Mouse (Mus musculus) MEL (cell line): ENCODE measurements around the gene Cyth3. TPM values are rescaled to one million over a fixed set of nuclear protein-coding genes. Genes with fewer than 3 reads are reported as not detected.

ENCODE experiments used
- DNase-seq: peaks from one replicate; pipeline ENCODE4 v3.0.0; 2011; ENCODE audit warnings: low read depth, low spot score
- H3K27ac ChIP-seq: 2 replicates; pipeline ENCODE4 v1.5.1; 2012; ENCODE audit warnings: low read depth, mild to moderate bottlenecking, control low read depth, low read length, moderate library complexity; ENCODE audit not compliant: control insufficient read depth
- H3K27me3 ChIP-seq, 2 experiments: fragments of 150-350 bp in 1 of 2; sonication (generic) in 1 of 2; 2 replicates each; pipeline ENCODE4 v1.6.1; 2012; ENCODE audit warnings: low read length in 2 of 2, mild to moderate bottlenecking in 2 of 2, improper control_type of control experiment in 1 of 2, moderate library complexity in 1 of 2; ENCODE audit not compliant: insufficient read depth in 2 of 2, control insufficient read depth in 1 of 2
- H3K36me3 ChIP-seq, 2 experiments: 2 replicates each; pipeline ENCODE4 v1.6.1; 2012 to 2014; ENCODE audit warnings: low read length in 2 of 2, improper control_type of control experiment in 1 of 2, inconsistent platforms in 1 of 2, mild to moderate bottlenecking in 1 of 2; ENCODE audit not compliant: insufficient read depth in 2 of 2, control insufficient read depth in 1 of 2
- H3K4me1 ChIP-seq, 2 experiments: fragments of 150-350 bp in 1 of 2; sonication (generic) in 1 of 2; 2 replicates each; pipeline ENCODE4 v1.6.1; 2012; ENCODE audit warnings: low read length in 2 of 2, improper control_type of control experiment in 1 of 2, mild to moderate bottlenecking in 1 of 2; ENCODE audit not compliant: insufficient read depth in 2 of 2, control insufficient read depth in 1 of 2
- H3K4me3 ChIP-seq, 2 experiments: fragments of 150-350 bp in 1 of 2; sonication (generic) in 1 of 2; 2 replicates each; pipeline ENCODE4 v1.5.1; 2012; ENCODE audit warnings: low read depth in 2 of 2, low read length in 2 of 2, mild to moderate bottlenecking in 2 of 2, moderate library complexity in 2 of 2, control low read depth in 1 of 2, improper control_type of control experiment in 1 of 2; ENCODE audit not compliant: control insufficient read depth in 1 of 2, insufficient read depth in 1 of 2
- H3K79me2 ChIP-seq: 2 replicates; pipeline ENCODE4 v1.6.1; 2012; ENCODE audit warnings: mild to moderate bottlenecking, low read length, moderate library complexity; ENCODE audit not compliant: control insufficient read depth, poor library complexity, insufficient read depth
- H3K9ac ChIP-seq: 2 replicates; pipeline ENCODE4 v1.6.1; 2012; ENCODE audit warnings: low read depth, mild to moderate bottlenecking, control low read depth, low read length, moderate library complexity; ENCODE audit not compliant: control insufficient read depth, poor library complexity, severe bottlenecking
- H3K9me3 ChIP-seq: fragments of 150-350 bp; sonication (generic); replicated peaks from 2 replicates; pipeline ENCODE4 v1.6.1; 2012; ENCODE audit warnings: mild to moderate bottlenecking, low read length, improper control_type of control experiment, moderate library complexity; ENCODE audit not compliant: insufficient read depth
- CTCF ChIP-seq, 3 experiments: IDR thresholded peaks in 2 of 3; conservative IDR thresholded peaks in 1 of 3; 2 replicates each; pipeline ENCODE4 v1.5.1; 2011 to 2012; ENCODE audit warnings: low read length in 3 of 3, low read depth in 2 of 3, mild to moderate bottlenecking in 2 of 3, improper control_type of control experiment in 1 of 3, inconsistent platforms in 1 of 3, mixed read lengths in 1 of 3, moderate library complexity in 1 of 3; ENCODE audit not compliant: control insufficient read depth in 1 of 3, insufficient read depth in 1 of 3, poor library complexity in 1 of 3, severe bottlenecking in 1 of 3
- ELF1 ChIP-seq: IDR thresholded peaks from 2 replicates; pipeline ENCODE4 v1.6.1; 2014; ENCODE audit warnings: low read depth, mild to moderate bottlenecking, inconsistent platforms, low read length, improper control_type of control experiment, moderate library complexity
- EP300 ChIP-seq, 2 experiments: IDR thresholded peaks; 2 replicates each; pipeline ENCODE4 v1.6.1; 2011; ENCODE audit warnings: improper control_type of control experiment in 2 of 2, low read length in 2 of 2, low read depth in 1 of 2, mild to moderate bottlenecking in 1 of 2
- ETS1 ChIP-seq: IDR thresholded peaks from 2 replicates; pipeline ENCODE4 v1.6.1; 2012; ENCODE audit warnings: low read depth, mild to moderate bottlenecking, inconsistent platforms, low read length, improper control_type of control experiment, moderate library complexity
- GATA1 ChIP-seq: IDR thresholded peaks from 2 replicates; pipeline ENCODE4 v1.6.1; 2011; ENCODE audit warnings: low read depth, low read length, improper control_type of control experiment
- JUND ChIP-seq: IDR thresholded peaks from 2 replicates; pipeline ENCODE4 v1.6.1; 2011; ENCODE audit warnings: low read depth, mild to moderate bottlenecking, improper control_type of control experiment, low read length
- MXI1 ChIP-seq: IDR thresholded peaks from 2 replicates; pipeline ENCODE4 v1.6.1; 2011; ENCODE audit warnings: mild to moderate bottlenecking, low read depth, low read length, improper control_type of control experiment
- NRF1 ChIP-seq: IDR thresholded peaks from 2 replicates; pipeline ENCODE4 v1.6.1; 2014; ENCODE audit warnings: low read depth, mild to moderate bottlenecking, inconsistent platforms, low read length, improper control_type of control experiment, moderate library complexity; ENCODE audit not compliant: poor library complexity, insufficient read depth, severe bottlenecking
- POLR2A ChIP-seq, 2 experiments: IDR thresholded peaks; 2 replicates each; pipeline ENCODE4 v1.6.1; 2011 to 2012; ENCODE audit warnings: low read length in 2 of 2, mild to moderate bottlenecking in 2 of 2, control low read depth in 1 of 2, improper control_type of control experiment in 1 of 2, low read depth in 1 of 2, moderate library complexity in 1 of 2; ENCODE audit not compliant: control insufficient read depth in 1 of 2, insufficient read depth in 1 of 2, poor library complexity in 1 of 2
- SIN3A ChIP-seq: IDR thresholded peaks from 2 replicates; pipeline ENCODE4 v1.6.1; 2012; ENCODE audit warnings: low read length, improper control_type of control experiment, inconsistent platforms
- SMC3 ChIP-seq: IDR thresholded peaks from 2 replicates; pipeline ENCODE4 v1.6.1; 2011; ENCODE audit warnings: low read depth, low read length, improper control_type of control experiment
- TBP ChIP-seq: IDR thresholded peaks from 2 replicates; pipeline ENCODE4 v1.8.0; 2011; ENCODE audit warnings: low read depth, low read length, improper control_type of control experiment
- ZC3H11A ChIP-seq: IDR thresholded peaks from 2 replicates; pipeline ENCODE4 v1.6.1; 2012; ENCODE audit warnings: low read depth, mild to moderate bottlenecking, inconsistent platforms, low read length, improper control_type of control experiment
- ZMIZ1 ChIP-seq: IDR thresholded peaks from 2 replicates; pipeline ENCODE4 v1.6.1; 2012; ENCODE audit warnings: low read depth, mild to moderate bottlenecking, inconsistent platforms, low read length, improper control_type of control experiment, moderate library complexity
- ZNF384 ChIP-seq: IDR thresholded peaks from 2 replicates; pipeline ENCODE4 v1.6.1; 2012; ENCODE audit warnings: low read depth, mild to moderate bottlenecking, inconsistent platforms, low read length, improper control_type of control experiment
- polyA plus RNA-seq, 2 experiments: library from polyadenylated mRNA; stranded (reverse) in 1 of 2; unstranded in 1 of 2; fragments of >175 nt in 1 of 2; fragments of >200 nt in 1 of 2; gene quantifications; 2 replicates each; pipeline versions ENCODE4 v1.2.1 to v1.2.4; 2012; ENCODE audit warnings: low replicate concordance in 2 of 2, low read depth in 1 of 2; ENCODE audit not compliant: insufficient read length in 2 of 2, insufficient read depth in 1 of 2, missing spikeins in 1 of 2
- total RNA-seq: library from RNA; depleted of rRNA; stranded (reverse); fragments of 300-350 nt; gene quantifications from 2 replicates; pipeline ENCODE4 v1.2.3, GENCODE M21; 2012

Cyth3 gene
- total and polyA plus RNA-seq, 3 experiments, result 41.1 to 44.9 TPM; not detected in 1

DNA sequence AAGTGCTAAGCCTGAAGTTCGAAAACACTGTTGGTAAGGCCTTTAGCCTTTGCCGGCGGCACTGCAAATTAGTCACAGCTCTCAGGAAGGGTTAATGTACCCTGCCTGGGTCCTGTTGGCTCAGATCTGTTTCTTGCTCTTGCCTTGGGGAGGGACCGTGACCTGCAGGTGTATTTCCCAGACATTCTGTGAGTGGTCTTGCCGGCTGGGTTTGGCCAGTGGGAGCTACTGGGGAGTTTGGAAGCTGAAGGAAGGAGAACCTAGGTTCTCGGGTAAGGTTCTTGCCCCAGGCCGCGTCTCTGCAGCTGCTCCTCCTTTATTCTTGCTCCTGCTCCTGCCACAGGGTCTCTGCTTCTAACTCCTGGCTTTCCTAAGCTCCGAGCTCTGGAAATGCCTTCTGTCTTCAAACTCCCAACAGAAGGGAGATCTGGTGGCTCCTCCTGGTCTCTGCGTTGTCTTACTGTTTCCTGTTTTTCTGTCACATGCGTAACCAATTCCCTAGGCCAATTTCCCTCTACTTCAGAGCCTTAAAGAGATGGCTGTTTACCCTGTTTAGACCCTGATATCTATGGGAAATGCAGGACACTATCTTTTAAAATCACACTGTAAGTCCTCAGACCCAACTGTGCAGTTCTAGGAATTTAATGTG, 3.8 kb downstream of the Cyth3 start (continued):
- TF ChIP-seq NRF1 (no peak), CTCF (IDR thresholded peaks at IDR 0.05 in 2 of 3, conservative IDR thresholded peaks at IDR 0.05 in 1 of 3; ENCODE audit: control insufficient read depth in 1 of 3, insufficient read depth in 1 of 3, low read depth in 2 of 3, low read length in 3 of 3, poor library complexity in 1 of 3, severe bottlenecking in 1 of 3) (no peak)

DNA sequence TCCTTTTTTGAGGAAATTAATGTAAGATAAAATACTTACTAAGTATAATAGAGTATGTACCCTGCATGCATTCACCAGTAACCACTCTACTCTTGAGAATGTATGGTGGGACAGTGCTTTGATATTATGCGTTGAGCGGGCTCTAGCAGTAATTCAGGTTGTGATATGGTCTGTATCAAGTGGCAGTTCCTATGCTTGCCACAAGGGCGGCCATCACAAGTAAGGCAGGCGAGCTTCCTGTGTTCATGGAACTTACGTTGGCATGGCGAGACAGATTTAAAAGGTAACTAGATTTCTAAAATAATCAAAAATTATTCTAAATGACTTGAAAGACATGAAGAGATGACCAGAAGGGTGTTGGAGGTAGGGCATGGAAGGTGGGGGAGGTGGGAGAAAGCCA, 5.3 kb downstream of the Cyth3 start:
- peaks cover 0 to 23% of the 10 kb centered on the region in 2 experiments; a peak in 2 of 4 replicates for H3K36me3 ChIP-seq
- TF ChIP-seq ZC3H11A (no peak), CTCF (IDR thresholded peaks at IDR 0.05 in 2 of 3, conservative IDR thresholded peaks at IDR 0.05 in 1 of 3; ENCODE audit: control insufficient read depth in 1 of 3, insufficient read depth in 1 of 3, low read depth in 2 of 3, low read length in 3 of 3, poor library complexity in 1 of 3, severe bottlenecking in 1 of 3) (peak; percentile 23 to 37 (median 34); a peak in 5 of 6 replicates), JUND (no peak), ZMIZ1 (no peak), GATA1 (no peak), MXI1 (no peak)
- TF ChIP-seq, all 39 proteins: peak for 1
- no peaks in the 10 kb centered on the region for H3K9me3 ChIP-seq
- no peak overlapping the region for H3K4me3 ChIP-seq
- no peak overlapping the region for H3K9ac ChIP-seq
- H3K27ac ChIP-seq, result no peak overlapping the region; the same call in 1 of the 2 replicates
- DNase-seq, result peak; percentile 52
- H3K4me1 ChIP-seq, result peaks cover 18 to 25% of the 10 kb centered on the region in 2 experiments
- H3K27me3 ChIP-seq, result no peaks in the 10 kb centered on the region
- peaks cover 69% of the 10 kb centered on the region for H3K79me2 ChIP-seq

DNA sequence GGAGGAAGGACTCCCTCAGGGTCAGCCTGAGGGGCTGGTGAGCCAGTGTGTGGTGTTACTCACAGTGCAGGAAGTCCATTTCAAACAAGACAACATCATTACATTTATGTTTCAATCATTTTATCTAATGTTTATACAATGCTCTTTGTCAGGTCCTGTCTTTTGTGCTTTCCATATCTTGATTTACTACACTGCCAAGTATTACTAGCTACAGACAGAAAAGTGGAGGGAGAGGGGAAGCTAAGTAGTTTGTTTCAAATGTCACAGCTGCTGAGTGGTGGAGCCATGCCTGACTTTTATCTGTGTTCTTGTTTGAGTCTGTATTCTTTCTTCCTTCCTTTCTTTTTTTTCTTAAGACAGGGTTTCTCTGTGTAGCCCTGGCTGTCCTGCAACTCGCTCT, 5.7 kb downstream of the Cyth3 start:
- TF ChIP-seq SIN3A (peak; percentile 23; the same call in 1 of the 2 replicates), ZC3H11A (no peak), ELF1 (no peak), TBP (0 out of 2 replicates have a peak, but pooled peaks have one; percentile 6), ZNF384 (peak; percentile 54; the same call in 1 of the 2 replicates), POLR2A (IDR thresholded peaks at IDR 0.05; ENCODE audit: control insufficient read depth in 1 of 2, insufficient read depth in 1 of 2, low read depth in 1 of 2, low read length in 2 of 2, poor library complexity in 1 of 2) (no peak), NRF1 (no peak), EP300 (IDR thresholded peaks at IDR 0.05; ENCODE audit: low read depth in 1 of 2, low read length in 2 of 2) (peak in 1 of 2 experiments; percentile 25; a peak in 1 of 4 replicates), SMC3 (no peak; the same call in 1 of the 2 replicates), GATA1 (0 out of 2 replicates have a peak, but pooled peaks have one; percentile 24), ETS1 (0 out of 2 replicates have a peak, but pooled peaks have one; percentile 27), CTCF (IDR thresholded peaks at IDR 0.05 in 2 of 3, conservative IDR thresholded peaks at IDR 0.05 in 1 of 3; ENCODE audit: control insufficient read depth in 1 of 3, insufficient read depth in 1 of 3, low read depth in 2 of 3, low read length in 3 of 3, poor library complexity in 1 of 3, severe bottlenecking in 1 of 3) (no peak)
- Histone ChIP-seq H3K27me3 (no peaks in the 10 kb centered on the region), H3K9ac (no peak overlapping the region), H3K4me3 (no peak overlapping the region), H3K27ac (no peak overlapping the region; the same call in 1 of the 2 replicates), H3K36me3 (peaks cover 0 to 27% of the 10 kb centered on the region in 2 experiments; a peak in 2 of 4 replicates), H3K4me1 (peaks cover 21 to 29% of the 10 kb centered on the region in 2 experiments), H3K9me3 (no peaks in the 10 kb centered on the region), H3K79me2 (peaks cover 66% of the 10 kb centered on the region)
- peak; percentile 64 for DNase-seq
